Mouse (Mus musculus) lung, adult 2 months (tissue): ENCODE data around the gene Slc29a1. TPM values are rescaled to one million over a fixed set of nuclear protein-coding genes. Genes with fewer than 3 reads are reported as not detected.

Experiments used
- DNase-seq: peaks from one replicate; pipeline ENCODE4 v3.0.0; 2022
- H3K4me1 ChIP-seq: fragments of 200-500 bp; 2 replicates; pipeline ENCODE4 v1.6.1; 2011; ENCODE audit warnings: low read length; ENCODE audit not compliant: control insufficient read depth, insufficient read depth
- H3K4me3 ChIP-seq: fragments of 200-500 bp; replicated peaks from 2 replicates; pipeline ENCODE3; 2011; ENCODE audit warnings: low read depth, mild to moderate bottlenecking, control low read depth, low read length; ENCODE audit errors: extremely low read depth
- CTCF ChIP-seq: fragments of 200-500 bp; IDR thresholded peaks from 2 replicates; pipeline ENCODE4 v1.5.1; 2011; ENCODE audit warnings: mild to moderate bottlenecking, low read length, control low read depth; ENCODE audit not compliant: insufficient read depth
- POLR2A ChIP-seq: fragments of 200-500 bp; IDR thresholded peaks from 2 replicates; pipeline ENCODE4 v1.6.1; 2011; ENCODE audit warnings: low read depth, mild to moderate bottlenecking, control low read depth, low read length, borderline replicate concordance; ENCODE audit errors: extremely low read depth
- WGBS: fragments of 180-500 bp; shearing (Covaris S2); methylation state at CpG from one replicate; pipeline ENCODE4 v1.1.7; 2018; 5-methylcytosine and 5-hydroxymethylcytosine counted together
- polyA plus RNA-seq: library from polyadenylated mRNA; depleted of rRNA; stranded (reverse); fragments of >200 nt; gene quantifications from 2 replicates; pipeline ENCODE4 v1.2.3, GENCODE M21; 2012

The Slc29a1 gene
- polyA plus RNA-seq, 1 experiment, result 185 TPM

- WGBS, result 3% methylated on average over 15 of the region's 29 CpGs
- DNase-seq, result no peak
- Histone ChIP-seq H3K4me1 (peaks cover 5% of the 10 kb centered on the region), H3K4me3 (no peak within 1 kb of the TSS)
- TF ChIP-seq POLR2A (no peak), CTCF (no peak)
These were observed 49.7 kb downstream of the Slc29a1 start, which contains the start of gene Tmem151b for GRCm38 (mm10) chr17:45549617-45550181. Gene Tmem151b (minus strand): TSS chr17:45549677.

- no peak for DNase-seq
- no peak for TF ChIP-seq CTCF
- TF ChIP-seq POLR2A, result no peak
- Histone ChIP-seq H3K4me1 (peaks cover 5% of the 10 kb centered on the region), H3K4me3 (no peak overlapping the region)
- WGBS, result 4% methylated on average over 61 of the region's 68 CpGs
These were observed 50.6 kb downstream of the Slc29a1 start for GRCm38 (mm10) chr17:45548541-45549512.

GRCm38 (mm10) chr17:45547461-45548190 is 51.8 kb downstream of the Slc29a1 start:
- WGBS, result 68% methylated on average over 5 of the region's 5 CpGs
- peaks cover 5% of the 10 kb centered on the region for H3K4me1 ChIP-seq
- TF ChIP-seq CTCF (no peak), POLR2A (no peak)
- DNase-seq, result no peak
- no peak overlapping the region for H3K4me3 ChIP-seq

- no peak overlapping the region for H3K4me3 ChIP-seq
- TF ChIP-seq POLR2A (no peak), CTCF (no peak)
- 74% methylated on average over 16 of the region's 16 CpGs for WGBS
- H3K4me1 ChIP-seq, result peaks cover 5% of the 10 kb centered on the region
- DNase-seq, result no peak
These were observed 52.5 kb downstream of the Slc29a1 start for GRCm38 (mm10) chr17:45546941-45547340.

GRCm38 (mm10) chr17:45545278-45545961 is 54.0 kb downstream of the Slc29a1 start:
- no peak for TF ChIP-seq CTCF
- no peak for TF ChIP-seq POLR2A
- DNase-seq, result no peak
- WGBS, result 7% methylated on average over 74 of the region's 74 CpGs
- peaks cover 5% of the 10 kb centered on the region for H3K4me1 ChIP-seq
- H3K4me3 ChIP-seq, result no peak overlapping the region

- Histone ChIP-seq H3K4me1 (peaks cover 5% of the 10 kb centered on the region), H3K4me3 (no peak overlapping the region)
- WGBS, result 7% methylated on average over 46 of the region's 46 CpGs
- TF ChIP-seq CTCF, result no peak
- no peak for TF ChIP-seq POLR2A
- DNase-seq, result no peak
These were observed 54.5 kb downstream of the Slc29a1 start for GRCm38 (mm10) chr17:45544873-45545277.

GRCm38 (mm10) chr17:45544001-45544872 is 55.2 kb downstream of the Slc29a1 start:
- WGBS, result 8% methylated on average over 24 of the region's 24 CpGs
- H3K4me3 ChIP-seq, result no peak overlapping the region
- H3K4me1 ChIP-seq, result peaks cover 3% of the 10 kb centered on the region
- DNase-seq, result no peak
- no peak for TF ChIP-seq CTCF
- no peak for TF ChIP-seq POLR2A

- no peak for DNase-seq
- no peak overlapping the region for H3K4me3 ChIP-seq
- TF ChIP-seq CTCF, result no peak
- no peak for TF ChIP-seq POLR2A
- H3K4me1 ChIP-seq, result peaks cover 3% of the 10 kb centered on the region
- WGBS, result 37% methylated on average over 1 of the region's 1 CpGs
These were observed 56.3 kb downstream of the Slc29a1 start for GRCm38 (mm10) chr17:45543115-45543514.
